Mouse (Mus musculus) spleen, embryonic (tissue): Measurements from ENCODE around the gene Fam78a.

Experiments used
- CTCF ChIA-PET: fragments of 350-600 bp; sonication (Branson Sonifier 250); formaldehyde crosslinking; loops from one replicate; lab custom pipeline; 2022; lab: Charles Lee

The Fam78a gene

GRCm38 (mm10) chr2:32074404-32074803 is 10.3 kb downstream of the Fam78a start:
- CTCF ChIA-PET, result no interaction called here

- CTCF ChIA-PET, result no interaction called here
Measured at GRCm38 (mm10) chr2:32070747-32071146, 13.9 kb downstream of the Fam78a start.

- CTCF ChIA-PET, result no interaction called here
Measured at GRCm38 (mm10) chr2:32068811-32069607, 15.6 kb downstream of the Fam78a start.

GRCm38 (mm10) chr2:32066005-32066404 is 18.7 kb downstream of the Fam78a start:
- CTCF ChIA-PET, result no interaction called here

GRCm38 (mm10) chr2:32065371-32065791 is 19.3 kb downstream of the Fam78a start:
- CTCF ChIA-PET, result interaction anchor here (1.0 kb wide), 1 partner anchor 20 kb away, joined by 4 read pairs; the partner anchor contains the start of gene Fam78a

- CTCF ChIA-PET, result interaction anchor here (1.0 kb wide), 1 partner anchor 20 kb away, joined by 4 read pairs; the partner anchor contains the start of gene Fam78a
Measured at GRCm38 (mm10) chr2:32064913-32065312, 19.7 kb downstream of the Fam78a start.

- CTCF ChIA-PET, result interaction anchor here (1.0 to 1.1 kb wide), 2 partner anchors 8 to 16 kb away, joined by 3 to 10 read pairs; no protein-coding TSS in a partner anchor
Measured at GRCm38 (mm10) chr2:32063451-32064151, 21.1 kb downstream of the Fam78a start.

GRCm38 (mm10) chr2:32062626-32063410 is 21.8 kb downstream of the Fam78a start:
- CTCF ChIA-PET, result interaction anchor here (1.0 to 1.1 kb wide), 2 partner anchors 9 to 17 kb away, joined by 3 to 10 read pairs; no protein-coding TSS in a partner anchor

- CTCF ChIA-PET, result no interaction called here
Measured at GRCm38 (mm10) chr2:32061722-32062505, 22.7 kb downstream of the Fam78a start.

GRCm38 (mm10) chr2:32061189-32061588 is 23.5 kb downstream of the Fam78a start:
- CTCF ChIA-PET, result no interaction called here

- CTCF ChIA-PET, result interaction anchor here (0.6 kb wide), 1 partner anchor 21 kb away, joined by 5 read pairs; no protein-coding TSS in a partner anchor
Measured at GRCm38 (mm10) chr2:32060228-32060805, 24.3 kb downstream of the Fam78a start.

- CTCF ChIA-PET, result no interaction called here
Measured at GRCm38 (mm10) chr2:32059613-32060012, 25.0 kb downstream of the Fam78a start.

- CTCF ChIA-PET, result no interaction called here
Measured at GRCm38 (mm10) chr2:32058716-32059115, 25.9 kb downstream of the Fam78a start.

GRCm38 (mm10) chr2:32058241-32058640 is 26.4 kb downstream of the Fam78a start:
- CTCF ChIA-PET, result no interaction called here

GRCm38 (mm10) chr2:32057794-32058193 is 26.9 kb downstream of the Fam78a start:
- CTCF ChIA-PET, result interaction anchor here (0.7 kb wide), 1 partner anchor 446 kb away, joined by 3 read pairs; no protein-coding TSS in a partner anchor

- CTCF ChIA-PET, result interaction anchor here (0.7 kb wide), 1 partner anchor 447 kb away, joined by 3 read pairs; no protein-coding TSS in a partner anchor
Measured at GRCm38 (mm10) chr2:32057360-32057759, 27.3 kb downstream of the Fam78a start.

GRCm38 (mm10) chr2:32056524-32056923 is 28.1 kb downstream of the Fam78a start:
- CTCF ChIA-PET, result no interaction called here

- CTCF ChIA-PET, result interaction anchor here (0.6 kb wide), 1 partner anchor 297 kb away, joined by 3 read pairs; no protein-coding TSS in a partner anchor
Measured at GRCm38 (mm10) chr2:32055357-32055965, 29.2 kb downstream of the Fam78a start.

- CTCF ChIA-PET, result no interaction called here
Measured at GRCm38 (mm10) chr2:32052418-32052817, 32.2 kb downstream of the Fam78a start.

- CTCF ChIA-PET, result interaction anchor here (1.0 kb wide), 1 partner anchor 27 kb away, joined by 3 read pairs; no protein-coding TSS in a partner anchor
Measured at GRCm38 (mm10) chr2:32051791-32052190, 32.9 kb downstream of the Fam78a start.
